Mouse (Mus musculus): ENCODE measurements at regions not wholly inside any gene's neighbourhood (a gene's known extent, or its start where the extent isn't known, plus 50 kb on each side); places are given as distances from the start of the nearest gene placed in this dataset.

GRCm38 (mm10) chr9:79038971-79039370 lies 423.6 kb downstream of the Cd109 start:
- no peaks in the 10 kb centered on the region for H3K27me3 ChIP-seq (ENCODE audit: control insufficient read depth, insufficient read depth, low read length)
- WGBS = 71% methylated on average over 4 of the region's 4 CpGs
- no peak overlapping the region for H3K27ac ChIP-seq (ENCODE audit: low read depth)
- H3K4me2 ChIP-seq (ENCODE audit: low read depth, low read length) = no peak overlapping the region
- H3K4me1 ChIP-seq (ENCODE audit: control insufficient read depth, insufficient read depth) = no peaks in the 10 kb centered on the region
- TF ChIP-seq EP300 (IDR thresholded peaks at IDR 0.05; ENCODE audit: low read depth) = no peak
- no peak for TF ChIP-seq CTCF (IDR thresholded peaks at IDR 0.05; ENCODE audit: low read depth)
- ATAC-seq (ENCODE audit: insufficient read depth, low read depth) (no peak), DNase-seq (ENCODE audit: low spot score) (no peak)
- H3K9me3 ChIP-seq (replicated peaks; ENCODE audit: control insufficient read depth, low read length) = no peaks in the 10 kb centered on the region
- H3K9ac ChIP-seq (replicated peaks; ENCODE audit: low read depth, low read length) = no peak overlapping the region
- no peaks in the 10 kb centered on the region for H3K36me3 ChIP-seq (replicated peaks; ENCODE audit: control insufficient read depth, insufficient read depth, low read length)
- no peak overlapping the region for H3K4me3 ChIP-seq (ENCODE audit: low read depth, low read length)

DNA sequence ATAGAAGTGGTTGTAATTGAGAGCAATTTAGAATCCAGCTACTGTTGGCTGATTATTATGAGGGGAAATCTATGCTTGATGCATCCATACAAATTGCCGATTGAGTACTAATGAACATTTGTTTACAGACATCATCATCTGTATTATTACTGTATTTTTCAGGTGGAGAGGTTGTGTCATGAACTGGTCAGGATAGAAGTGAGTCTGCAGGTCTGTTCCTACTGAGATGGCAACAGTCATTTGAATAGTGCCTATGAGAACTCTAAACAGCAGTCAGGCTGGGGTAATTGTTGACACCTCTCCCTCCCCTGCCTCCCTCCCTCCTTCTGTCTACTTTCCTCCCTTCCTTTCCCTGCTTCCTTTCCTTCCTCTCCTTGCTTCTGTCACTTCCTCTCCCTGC lies 429.0 kb downstream of the Cd109 start:
- no peak for DNase-seq (ENCODE audit: low spot score)
- H3K27me3 ChIP-seq (ENCODE audit: control insufficient read depth, insufficient read depth, low read length) = no peaks in the 10 kb centered on the region
- no peaks in the 10 kb centered on the region for H3K36me3 ChIP-seq (replicated peaks; ENCODE audit: control insufficient read depth, insufficient read depth, low read length)
- H3K9me3 ChIP-seq (replicated peaks; ENCODE audit: control insufficient read depth, low read length) = no peaks in the 10 kb centered on the region
- H3K9ac ChIP-seq (replicated peaks; ENCODE audit: low read depth, low read length) = no peak overlapping the region
- H3K4me3 ChIP-seq (ENCODE audit: low read depth, low read length) = no peak overlapping the region
- H3K27ac ChIP-seq (ENCODE audit: low read depth) = no peak overlapping the region
- no peak for TF ChIP-seq CTCF (IDR thresholded peaks at IDR 0.05; ENCODE audit: low read depth)
- no peak for TF ChIP-seq EP300 (IDR thresholded peaks at IDR 0.05; ENCODE audit: low read depth)
- H3K4me1 ChIP-seq (ENCODE audit: control insufficient read depth, insufficient read depth) = no peaks in the 10 kb centered on the region
- no peak overlapping the region for H3K4me2 ChIP-seq (ENCODE audit: low read depth, low read length)
- WGBS = 94% methylated on average over 1 of the region's 1 CpGs
- no peak for ATAC-seq (ENCODE audit: insufficient read depth, low read depth)

DNA sequence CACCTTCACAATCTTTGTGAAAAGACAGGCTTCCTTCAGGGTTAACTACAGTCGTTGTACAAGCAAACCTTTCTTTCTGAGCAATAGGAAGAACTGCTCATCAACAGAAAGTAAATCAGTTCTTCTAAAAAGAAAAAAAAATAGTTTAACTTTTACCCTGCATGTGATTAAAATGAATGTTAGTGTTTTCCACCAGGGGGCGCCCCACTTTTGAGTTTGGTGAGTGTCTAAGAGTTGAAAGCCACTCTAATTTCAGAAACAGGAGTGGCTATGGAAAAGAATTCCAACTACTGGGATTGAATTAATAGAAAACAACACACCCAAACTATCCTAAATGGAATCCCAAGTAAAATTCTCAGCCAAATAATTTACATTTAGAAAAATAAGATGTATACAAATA lies 430.0 kb downstream of the Cd109 start:
- TF ChIP-seq EP300 (IDR thresholded peaks at IDR 0.05; ENCODE audit: low read depth) = no peak
- TF ChIP-seq CTCF (IDR thresholded peaks at IDR 0.05; ENCODE audit: low read depth) = peak; percentile 41
- H3K27ac ChIP-seq (ENCODE audit: low read depth) = no peak overlapping the region
- no peaks in the 10 kb centered on the region for H3K9me3 ChIP-seq (replicated peaks; ENCODE audit: control insufficient read depth, low read length)
- no peaks in the 10 kb centered on the region for H3K36me3 ChIP-seq (replicated peaks; ENCODE audit: control insufficient read depth, insufficient read depth, low read length)
- 5% methylated on average over 2 of the region's 2 CpGs for WGBS
- no peaks in the 10 kb centered on the region for H3K27me3 ChIP-seq (ENCODE audit: control insufficient read depth, insufficient read depth, low read length)
- ATAC-seq (ENCODE audit: insufficient read depth, low read depth) (no peak), DNase-seq (ENCODE audit: low spot score) (peak; percentile 21)
- H3K4me1 ChIP-seq (ENCODE audit: control insufficient read depth, insufficient read depth) = no peaks in the 10 kb centered on the region
- no peak overlapping the region for H3K4me2 ChIP-seq (ENCODE audit: low read depth, low read length)
- H3K4me3 ChIP-seq (ENCODE audit: low read depth, low read length) = no peak overlapping the region
- no peak overlapping the region for H3K9ac ChIP-seq (replicated peaks; ENCODE audit: low read depth, low read length)

DNA sequence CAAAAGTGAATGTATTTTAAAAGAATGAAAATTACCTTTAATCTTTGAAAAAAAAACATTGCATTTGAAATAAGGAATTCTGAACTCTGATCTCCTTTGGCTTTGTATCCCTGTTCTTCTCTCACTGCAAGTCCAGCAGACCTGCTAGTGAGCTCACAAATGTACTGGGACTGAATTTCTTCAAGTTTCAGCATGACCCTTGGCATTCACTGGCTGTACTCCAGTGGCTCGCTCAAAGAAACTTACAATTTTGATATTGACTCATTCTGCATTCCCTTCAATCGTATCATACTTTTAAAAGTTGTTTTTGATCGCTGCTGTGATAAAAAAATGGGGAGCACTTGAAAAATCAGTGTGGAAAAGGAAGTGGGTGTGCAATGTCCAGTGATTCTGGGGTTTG lies 456.6 kb downstream of the Cd109 start:
- DNase-seq (ENCODE audit: low spot score) = no peak
- WGBS = 63% methylated on average over 3 of the region's 3 CpGs

GRCm38 (mm10) chr9:79109611-79110010 lies 494.3 kb downstream of the Cd109 start:
- TF ChIP-seq CTCF (IDR thresholded peaks at IDR 0.05; ENCODE audit: low read depth) (peak; percentile 68), EP300 (IDR thresholded peaks at IDR 0.05; ENCODE audit: low read depth) (no peak)
- DNase-seq (ENCODE audit: low spot score) (peak; percentile 57), ATAC-seq (ENCODE audit: insufficient read depth, low read depth) (0 out of 2 replicates have a peak, but pooled peaks have one; percentile 57)
- Histone ChIP-seq H3K27me3 (ENCODE audit: control insufficient read depth, insufficient read depth, low read length) (no peaks in the 10 kb centered on the region), H3K4me2 (ENCODE audit: low read depth, low read length) (no peak overlapping the region), H3K9me3 (replicated peaks; ENCODE audit: control insufficient read depth, low read length) (no peaks in the 10 kb centered on the region), H3K9ac (replicated peaks; ENCODE audit: low read depth, low read length) (no peak overlapping the region), H3K27ac (ENCODE audit: low read depth) (no peak overlapping the region), H3K4me3 (ENCODE audit: low read depth, low read length) (no peak overlapping the region), H3K4me1 (ENCODE audit: control insufficient read depth, insufficient read depth) (no peaks in the 10 kb centered on the region), H3K36me3 (replicated peaks; ENCODE audit: control insufficient read depth, insufficient read depth, low read length) (no peaks in the 10 kb centered on the region)
- 47% methylated on average over 2 of the region's 2 CpGs for WGBS

More for the DNA sequence above, 456.6 kb downstream of the Cd109 start:
- H3K27me3 ChIP-seq (ENCODE audit: control insufficient read depth, insufficient read depth, low read length) = no peaks in the 10 kb centered on the region
- no peaks in the 10 kb centered on the region for H3K9me3 ChIP-seq (replicated peaks; ENCODE audit: control insufficient read depth, low read length)
- H3K27ac ChIP-seq (ENCODE audit: low read depth) = no peak overlapping the region
- H3K9ac ChIP-seq (replicated peaks; ENCODE audit: low read depth, low read length) = no peak overlapping the region
- no peak for ATAC-seq (ENCODE audit: insufficient read depth, low read depth)
- H3K36me3 ChIP-seq (replicated peaks; ENCODE audit: control insufficient read depth, insufficient read depth, low read length) = no peaks in the 10 kb centered on the region
- no peak overlapping the region for H3K4me3 ChIP-seq (ENCODE audit: low read depth, low read length)
- TF ChIP-seq EP300 (IDR thresholded peaks at IDR 0.05; ENCODE audit: low read depth) (no peak), CTCF (IDR thresholded peaks at IDR 0.05; ENCODE audit: low read depth) (no peak)
- no peaks in the 10 kb centered on the region for H3K4me1 ChIP-seq (ENCODE audit: control insufficient read depth, insufficient read depth)
- H3K4me2 ChIP-seq (ENCODE audit: low read depth, low read length) = no peak overlapping the region

DNA sequence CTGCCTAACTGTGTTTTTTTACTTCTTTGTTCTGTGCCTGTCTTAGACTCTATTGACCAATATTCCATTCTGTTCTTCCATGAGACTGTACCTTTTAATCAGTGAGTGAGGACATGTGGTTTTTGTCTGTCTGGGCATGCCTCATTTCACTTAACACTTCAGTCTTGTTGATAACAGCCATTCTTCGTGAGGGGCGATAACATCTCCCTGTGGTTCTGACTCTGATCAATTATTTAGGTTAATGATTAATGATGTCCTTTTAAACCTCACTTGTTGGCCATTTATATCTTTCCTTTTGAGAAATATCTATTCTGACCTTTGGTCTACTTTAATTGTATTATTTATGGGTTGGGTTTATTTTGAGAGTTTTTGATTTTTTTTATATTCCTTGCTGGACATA lies 496.0 kb downstream of the Cd109 start:
- no peak for ATAC-seq (ENCODE audit: insufficient read depth, low read depth)
- no peak overlapping the region for H3K9ac ChIP-seq (replicated peaks; ENCODE audit: low read depth, low read length)
- WGBS = 22% methylated on average over 2 of the region's 2 CpGs
- no peak overlapping the region for H3K4me3 ChIP-seq (ENCODE audit: low read depth, low read length)
- H3K27ac ChIP-seq (ENCODE audit: low read depth) = no peak overlapping the region
- no peak for TF ChIP-seq EP300 (IDR thresholded peaks at IDR 0.05; ENCODE audit: low read depth)
- no peak for TF ChIP-seq CTCF (IDR thresholded peaks at IDR 0.05; ENCODE audit: low read depth)
- no peak for DNase-seq (ENCODE audit: low spot score)
- H3K4me2 ChIP-seq (ENCODE audit: low read depth, low read length) = no peak overlapping the region
- no peaks in the 10 kb centered on the region for H3K27me3 ChIP-seq (ENCODE audit: control insufficient read depth, insufficient read depth, low read length)
- no peaks in the 10 kb centered on the region for H3K36me3 ChIP-seq (replicated peaks; ENCODE audit: control insufficient read depth, insufficient read depth, low read length)
- no peaks in the 10 kb centered on the region for H3K4me1 ChIP-seq (ENCODE audit: control insufficient read depth, insufficient read depth)
- H3K9me3 ChIP-seq (replicated peaks; ENCODE audit: control insufficient read depth, low read length) = no peaks in the 10 kb centered on the region

All from heart, postnatal 0 days (tissue).